Comparison of ENCODE assay signal across 30 mouse cellular contexts in the genomic region with DNA sequence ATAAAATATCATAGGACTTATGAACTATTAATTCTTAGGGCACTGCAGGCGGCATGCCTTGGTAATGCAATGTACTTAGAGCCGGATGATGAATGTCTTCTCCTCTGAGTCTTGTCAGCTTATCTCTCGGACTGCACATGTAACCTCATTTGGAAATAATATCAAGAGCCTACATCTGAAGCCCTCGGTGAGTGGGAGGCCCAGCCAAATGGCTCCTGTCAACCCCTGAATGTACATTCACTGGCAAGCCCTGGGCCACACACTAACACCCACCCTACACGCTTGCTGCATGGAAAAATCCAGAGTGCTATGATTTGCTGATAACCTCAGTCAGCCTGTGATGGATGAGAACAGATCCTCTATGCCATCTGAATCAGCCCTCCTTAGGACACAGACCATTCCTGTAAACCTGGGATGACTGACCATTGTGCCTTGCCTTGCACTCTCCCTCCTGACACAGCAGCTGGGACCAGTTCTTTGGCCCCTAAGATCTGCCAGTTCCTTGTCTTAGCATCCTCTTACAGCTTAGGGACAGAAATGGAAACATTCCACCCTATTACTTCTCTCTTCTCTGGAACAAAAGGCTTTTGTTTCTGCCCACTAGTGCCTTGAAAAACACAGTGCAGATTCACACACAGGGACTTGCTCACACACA. TPM values are rescaled to one million over a fixed set of nuclear protein-coding genes. Genes with fewer than 3 reads are reported as not detected.
DNase-seq lines count a peak whose midpoint lies in the region; ATAC-seq and TF ChIP-seq lines count a peak whose summit lies in the region.
"Had no signal": no experiment of that assay in that cellular context is flagged by ENCODE, and none has a peak within 500 bp of the region (broad histone marks: within the 10 kb centered on the region; RNA-seq: fewer than 3 reads in every experiment).

No protein-coding gene starts in this region.

- DNase-seq in hindbrain, embryonic 14.5 days (ENCODE audit: low spot score) = no peak
- peak; percentile 30 for DNase-seq in midbrain, postnatal 0 days (ENCODE audit: low spot score)
- no peak for DNase-seq in midbrain, embryonic 14.5 days
- peak; percentile 14 for DNase-seq in lung, postnatal 10 days
- no peak for DNase-seq in urinary bladder, postnatal 10 days (ENCODE audit: low spot score)
- no peak for DNase-seq in frontal cortex, adult 2 months (ENCODE audit: extremely low spot score in 1 of 2, low spot score in 1 of 2)
- DNase-seq: adrenal gland, postnatal 14 days; B cell, adult 2 months; cerebellum, adult 11-12 months; cerebellum, adult 9-11 months; embryo, embryonic 11 days; heart, postnatal 10 days; kidney, adult 9 months; kidney, postnatal 10 days; layer of hippocampus, adult 9-11 months; liver, embryonic 13.5 days; right cerebral cortex, adult 18-20 months; spleen, adult 18-20 months; thymus, postnatal 36 days had no signal

- H3K9me3 ChIP-seq in hindbrain, embryonic 15.5 days = no peaks in the 10 kb centered on the region
- no peaks in the 10 kb centered on the region for H3K9me3 ChIP-seq in hindbrain, embryonic 14.5 days (ENCODE audit: control insufficient read depth, low read length)
- H3K9me3 ChIP-seq in midbrain, postnatal 0 days (ENCODE audit: low read length) = no peaks in the 10 kb centered on the region
- no peaks in the 10 kb centered on the region for H3K9me3 ChIP-seq in midbrain, embryonic 14.5 days (ENCODE audit: control insufficient read depth, low read length)
- H3K9me3 ChIP-seq: embryonic facial prominence, embryonic 12.5 days; heart, embryonic 13.5 days; limb, embryonic 10.5 days; limb, embryonic 15.5 days; liver, embryonic 13.5 days; midbrain, embryonic 12.5 days had no signal

- no peaks in the 10 kb centered on the region for H3K27me3 ChIP-seq in hindbrain, embryonic 15.5 days
- H3K27me3 ChIP-seq in hindbrain, embryonic 14.5 days (ENCODE audit: control insufficient read depth, insufficient read depth, low read length) = no peaks in the 10 kb centered on the region
- H3K27me3 ChIP-seq in midbrain, postnatal 0 days (ENCODE audit: insufficient read depth, low read length) = no peaks in the 10 kb centered on the region
- H3K27me3 ChIP-seq in midbrain, embryonic 14.5 days (ENCODE audit: control insufficient read depth, insufficient read depth, low read length) = no peaks in the 10 kb centered on the region
- H3K27me3 ChIP-seq: embryonic facial prominence, embryonic 12.5 days; heart, embryonic 13.5 days; limb, embryonic 15.5 days; liver, embryonic 13.5 days; midbrain, embryonic 12.5 days had no signal

- H3K36me3 ChIP-seq in hindbrain, embryonic 15.5 days = no peaks in the 10 kb centered on the region
- no peaks in the 10 kb centered on the region for H3K36me3 ChIP-seq in hindbrain, embryonic 14.5 days (replicated peaks; ENCODE audit: control insufficient read depth, insufficient read depth)
- H3K36me3 ChIP-seq in midbrain, postnatal 0 days (ENCODE audit: insufficient read depth, low read length) = no peaks in the 10 kb centered on the region
- no peaks in the 10 kb centered on the region for H3K36me3 ChIP-seq in midbrain, embryonic 14.5 days (ENCODE audit: control insufficient read depth, insufficient read depth, low read length)
- H3K36me3 ChIP-seq: embryonic facial prominence, embryonic 12.5 days; heart, embryonic 13.5 days; limb, embryonic 10.5 days; limb, embryonic 15.5 days; liver, embryonic 13.5 days; midbrain, embryonic 12.5 days had no signal

- peak overlapping the region; percentile 25; the same call in 1 of the 2 replicates for H3K27ac ChIP-seq in hindbrain, embryonic 15.5 days (replicated peaks)
- no peak overlapping the region for H3K27ac ChIP-seq in hindbrain, embryonic 14.5 days
- H3K27ac ChIP-seq in midbrain, postnatal 0 days (ENCODE audit: low read depth, low read length) = no peak overlapping the region
- no peak overlapping the region for H3K27ac ChIP-seq in midbrain, embryonic 14.5 days (replicated peaks; ENCODE audit: low read depth, low read length)
- H3K27ac ChIP-seq: embryonic facial prominence, embryonic 12.5 days; heart, embryonic 13.5 days; limb, embryonic 10.5 days; limb, embryonic 15.5 days; liver, embryonic 13.5 days; midbrain, embryonic 12.5 days had no signal

- H3K9ac ChIP-seq in hindbrain, embryonic 15.5 days = no peak overlapping the region
- H3K9ac ChIP-seq in hindbrain, embryonic 14.5 days = no peak overlapping the region
- H3K9ac ChIP-seq in midbrain, postnatal 0 days (replicated peaks; ENCODE audit: low read length, poor library complexity, severe bottlenecking) = no peak overlapping the region
- H3K9ac ChIP-seq in midbrain, embryonic 14.5 days (replicated peaks; ENCODE audit: low read length) = no peak overlapping the region
- H3K9ac ChIP-seq: embryonic facial prominence, embryonic 12.5 days; heart, embryonic 13.5 days; limb, embryonic 15.5 days; liver, embryonic 13.5 days; midbrain, embryonic 12.5 days had no signal

- WGBS in hindbrain, embryonic 15.5 days = 61% methylated on average over 5 of the region's 5 CpGs
- WGBS in hindbrain, embryonic 14.5 days = 69% methylated on average over 5 of the region's 5 CpGs
- 84% methylated on average over 5 of the region's 5 CpGs for WGBS in midbrain, postnatal 0 days
- WGBS in midbrain, embryonic 14.5 days = 78% methylated on average over 5 of the region's 5 CpGs

- H3K4me1 ChIP-seq in hindbrain, embryonic 15.5 days (replicated peaks) = no peaks in the 10 kb centered on the region
- H3K4me1 ChIP-seq in hindbrain, embryonic 14.5 days (replicated peaks; ENCODE audit: control insufficient read depth, insufficient read depth, low read length) = no peaks in the 10 kb centered on the region
- H3K4me1 ChIP-seq in midbrain, postnatal 0 days (ENCODE audit: insufficient read depth, low read length) = no peaks in the 10 kb centered on the region
- no peaks in the 10 kb centered on the region for H3K4me1 ChIP-seq in midbrain, embryonic 14.5 days (ENCODE audit: control insufficient read depth, insufficient read depth, low read length)
- H3K4me1 ChIP-seq: embryonic facial prominence, embryonic 12.5 days; heart, embryonic 13.5 days; limb, embryonic 10.5 days; limb, embryonic 15.5 days; liver, embryonic 13.5 days; midbrain, embryonic 12.5 days had no signal

- ATAC-seq in hindbrain, embryonic 15.5 days (ENCODE audit: low FRiP score, low read depth) = no peak
- ATAC-seq in hindbrain, embryonic 14.5 days (ENCODE audit: low FRiP score) = no peak
- ATAC-seq in midbrain, postnatal 0 days (ENCODE audit: low FRiP score) = no peak
- ATAC-seq in midbrain, embryonic 14.5 days (ENCODE audit: low FRiP score, low TSS enrichment) = no peak
- ATAC-seq: activated CD4-positive, CD25-positive, alpha-beta regulatory T cell, adult 4 months; forebrain, embryonic 14.5 days; intestine, embryonic 16.5 days had no signal

- H3K4me2 ChIP-seq in hindbrain, embryonic 15.5 days = no peak overlapping the region
- H3K4me2 ChIP-seq in hindbrain, embryonic 14.5 days (replicated peaks) = no peak overlapping the region
- no peak overlapping the region for H3K4me2 ChIP-seq in midbrain, postnatal 0 days (ENCODE audit: low read depth, low read length, poor library complexity, severe bottlenecking)
- no peak overlapping the region for H3K4me2 ChIP-seq in midbrain, embryonic 14.5 days (ENCODE audit: low read length)
- H3K4me2 ChIP-seq: embryonic facial prominence, embryonic 12.5 days; heart, embryonic 13.5 days; limb, embryonic 15.5 days; liver, embryonic 13.5 days; midbrain, embryonic 12.5 days had no signal

- no peak for TF ChIP-seq CTCF in midbrain, postnatal 0 days (IDR thresholded peaks at IDR 0.05)

- no peak overlapping the region for H3K4me3 ChIP-seq in hindbrain, embryonic 15.5 days
- H3K4me3 ChIP-seq in hindbrain, embryonic 14.5 days (replicated peaks; ENCODE audit: low read length) = no peak overlapping the region
- no peak overlapping the region for H3K4me3 ChIP-seq in midbrain, postnatal 0 days (ENCODE audit: low read depth, low read length)
- H3K4me3 ChIP-seq in midbrain, embryonic 14.5 days (replicated peaks; ENCODE audit: low read depth, low read length) = no peak overlapping the region
- H3K4me3 ChIP-seq: embryonic facial prominence, embryonic 12.5 days; heart, embryonic 13.5 days; limb, embryonic 10.5 days; limb, embryonic 15.5 days; liver, embryonic 13.5 days; midbrain, embryonic 12.5 days had no signal

RNA-seq across cellular contexts. Expression of gene Ntrk3, which starts 6.0 kb away (rescaled TPM):
- polyA plus RNA-seq in hindbrain, embryonic 15.5 days (2015; fragmentation: Nextera tagmentation; extraction: Ambion mirVana) = 22.2 and 23.3 TPM in 2 replicates
- polyA plus RNA-seq in hindbrain, embryonic 14.5 days (2014; fragmentation: Nextera tagmentation; extraction: Ambion mirVana) = 24.3 and 25.9 TPM in 2 replicates
- total RNA-seq in midbrain, postnatal 0 days (2014; rRNA removed) = 101 and 114 TPM in 2 replicates
- 23.7 and 26.0 TPM in 2 replicates for polyA plus RNA-seq in midbrain, postnatal 0 days (2015; fragmentation: Nextera tagmentation; extraction: Ambion mirVana)
- 27.0 and 27.1 TPM in 2 replicates for polyA plus RNA-seq in midbrain, embryonic 14.5 days (2014; fragmentation: Nextera tagmentation; extraction: Ambion mirVana)
- 72.0 and 76.9 TPM in 2 replicates for polyA plus RNA-seq in frontal cortex, adult 2 months (2012; rRNA removed)
- total RNA-seq: hematopoietic stem cell, adult 5-6 weeks; megakaryocyte, adult 5-6 weeks had no signal

RNA-seq across cellular contexts. Expression of gene Mrps11, which starts 39.1 kb away (rescaled TPM):
- polyA plus RNA-seq in hindbrain, embryonic 15.5 days (2015; fragmentation: Nextera tagmentation; extraction: Ambion mirVana) = 68.3 and 68.5 TPM in 2 replicates
- 62.6 and 65.6 TPM in 2 replicates for polyA plus RNA-seq in hindbrain, embryonic 14.5 days (2014; fragmentation: Nextera tagmentation; extraction: Ambion mirVana)
- 32.8 and 53.1 TPM in 2 replicates for total RNA-seq in midbrain, postnatal 0 days (2014; rRNA removed)
- polyA plus RNA-seq in midbrain, postnatal 0 days (2015; fragmentation: Nextera tagmentation; extraction: Ambion mirVana) = 56.8 and 68.1 TPM in 2 replicates
- polyA plus RNA-seq in midbrain, embryonic 14.5 days (2014; fragmentation: Nextera tagmentation; extraction: Ambion mirVana) = 64.0 and 74.8 TPM in 2 replicates
- 64.7 and 66.4 TPM in 2 replicates for polyA plus RNA-seq in frontal cortex, adult 2 months (2012; rRNA removed)

RNA-seq across cellular contexts. Expression of gene Mrpl46, which starts 39.5 kb away (rescaled TPM):
- 53.8 and 58.9 TPM in 2 replicates for polyA plus RNA-seq in hindbrain, embryonic 15.5 days (2015; fragmentation: Nextera tagmentation; extraction: Ambion mirVana)
- 58.3 and 62.1 TPM in 2 replicates for polyA plus RNA-seq in hindbrain, embryonic 14.5 days (2014; fragmentation: Nextera tagmentation; extraction: Ambion mirVana)
- total RNA-seq in midbrain, postnatal 0 days (2014; rRNA removed) = 25.0 and 30.2 TPM in 2 replicates
- polyA plus RNA-seq in midbrain, postnatal 0 days (2015; fragmentation: Nextera tagmentation; extraction: Ambion mirVana) = 66.1 and 66.4 TPM in 2 replicates
- 55.9 and 60.6 TPM in 2 replicates for polyA plus RNA-seq in midbrain, embryonic 14.5 days (2014; fragmentation: Nextera tagmentation; extraction: Ambion mirVana)
- 34.9 and 35.3 TPM in 2 replicates for polyA plus RNA-seq in frontal cortex, adult 2 months (2012; rRNA removed)

Comparison
In these comparisons a context has a peak if more than half of its experiments do, and no peak if none do; other contexts are left out.
1. DNase-seq: peak in midbrain, postnatal 0 days (single experiment) and lung, postnatal 10 days (single experiment); none in hindbrain, embryonic 14.5 days (single experiment), midbrain, embryonic 14.5 days (single experiment), urinary bladder, postnatal 10 days (single experiment) and frontal cortex, adult 2 months (0 of 2).